Mouse (Mus musculus): ENCODE results near the gene Dnah6.

Dnah6 gene

GRCm38 (mm10) chr6:73221189-73221957 is at the start of gene Dnah6:
Gene Dnah6 (minus strand): TSS chr6:73221651.
- peak; percentile 95 for DNase-seq

GRCm38 (mm10) chr6:73269374-73269773 is 47.9 kb upstream of the Dnah6 start:
- DNase-seq: no peak

- no peak for DNase-seq
Observed at GRCm38 (mm10) chr6:73267738-73268311, 46.4 kb upstream of the Dnah6 start.

- DNase-seq: no peak
Observed at GRCm38 (mm10) chr6:73264801-73265200, 43.4 kb upstream of the Dnah6 start.

- peak; percentile 25 for DNase-seq
Observed at GRCm38 (mm10) chr6:73260110-73260509, 38.7 kb upstream of the Dnah6 start.

GRCm38 (mm10) chr6:73257068-73257467 is 35.6 kb upstream of the Dnah6 start:
- DNase-seq: no peak

- no peak for DNase-seq
Observed at GRCm38 (mm10) chr6:73254307-73255228, 33.1 kb upstream of the Dnah6 start.

GRCm38 (mm10) chr6:73253584-73253983 is 32.1 kb upstream of the Dnah6 start:
- no peak for DNase-seq

GRCm38 (mm10) chr6:73253006-73253405 is 31.6 kb upstream of the Dnah6 start:
- no peak for DNase-seq

GRCm38 (mm10) chr6:73252396-73252795 is 30.9 kb upstream of the Dnah6 start:
- no peak for DNase-seq

GRCm38 (mm10) chr6:73251336-73251735 is 29.9 kb upstream of the Dnah6 start:
- DNase-seq: no peak

GRCm38 (mm10) chr6:73249851-73250250 is 28.4 kb upstream of the Dnah6 start:
- no peak for DNase-seq

- DNase-seq: no peak
Observed at GRCm38 (mm10) chr6:73249049-73249422, 27.6 kb upstream of the Dnah6 start.

- DNase-seq: peak; percentile 91
Observed at GRCm38 (mm10) chr6:73248237-73249048, 27.0 kb upstream of the Dnah6 start, which contains the start of gene Suclg1. Gene Suclg1 (plus strand): TSS chr6:73248382.

GRCm38 (mm10) chr6:73247452-73247851 is 26.0 kb upstream of the Dnah6 start:
- no peak for DNase-seq

GRCm38 (mm10) chr6:73246821-73247220 is 25.4 kb upstream of the Dnah6 start:
- no peak for DNase-seq

GRCm38 (mm10) chr6:73235650-73236049 is 14.2 kb upstream of the Dnah6 start:
- DNase-seq: no peak

GRCm38 (mm10) chr6:73234302-73234900 is 12.9 kb upstream of the Dnah6 start:
- peak; percentile 27 for DNase-seq

GRCm38 (mm10) chr6:73233202-73233726 is 11.8 kb upstream of the Dnah6 start:
- no peak for DNase-seq

- DNase-seq: no peak
Observed at GRCm38 (mm10) chr6:73232152-73232584, 10.7 kb upstream of the Dnah6 start.

- no peak for DNase-seq
Observed at GRCm38 (mm10) chr6:73228881-73229280, 7.4 kb upstream of the Dnah6 start.

- DNase-seq: no peak
Observed at GRCm38 (mm10) chr6:73228408-73228807, 7.0 kb upstream of the Dnah6 start.

All from right cerebral cortex, adult 18-20 months (tissue).